Mouse (Mus musculus): ENCODE data around the gene Stard13. TPM values are rescaled to one million over a fixed set of nuclear protein-coding genes. Genes with fewer than 3 reads are reported as not detected.

The Stard13 gene
- total RNA-seq, 2 experiments from 2014 or later, result 5.9 to 6.1 TPM

Other genes starting within 250 kb of the Stard13 start
- not detected for gene Gm42906, start 194.3 kb upstream of the Stard13 start, total RNA-seq (2021)

All from gastrocnemius, postnatal 36 days (tissue).